Mouse (Mus musculus): ENCODE measurements around the gene Chst14. TPM values are rescaled to one million over a fixed set of nuclear protein-coding genes. Genes with fewer than 3 reads are reported as not detected.

Chst14 gene
- polyA plus RNA-seq, 1 experiment from 2014 or later, result 21.1 TPM

DNA sequence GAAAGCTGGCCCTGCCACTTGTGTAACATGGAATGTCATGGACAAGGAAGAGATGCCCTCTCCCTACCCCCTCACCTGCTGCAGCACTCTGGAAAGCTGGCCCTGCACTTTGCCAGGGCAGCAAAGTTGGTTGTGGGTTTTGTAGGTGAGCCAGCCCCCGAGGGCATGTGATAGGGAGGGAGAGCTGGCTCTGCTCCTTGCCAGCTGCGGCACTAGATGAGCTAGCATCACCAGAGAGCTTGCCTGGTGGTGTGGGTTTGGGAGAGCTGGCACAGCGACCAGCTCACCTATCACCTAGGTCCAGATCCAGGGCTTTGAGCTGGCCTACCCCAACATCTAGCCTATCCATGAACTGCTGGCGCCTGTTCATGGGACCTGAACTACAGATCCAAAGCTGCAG lies 22.5 kb downstream of the Chst14 start:
- Histone ChIP-seq H3K27ac (ENCODE audit: low read length) (no peak overlapping the region), H3K27me3 (ENCODE audit: control insufficient read depth, insufficient read depth, low read length) (no peaks in the 10 kb centered on the region), H3K9ac (ENCODE audit: low read length) (no peak overlapping the region), H3K4me1 (ENCODE audit: control insufficient read depth, insufficient read depth, low read length) (no peaks in the 10 kb centered on the region), H3K4me3 (replicated peaks; ENCODE audit: low read length) (no peak overlapping the region), H3K4me2 (ENCODE audit: low read depth, low read length) (no peak overlapping the region), H3K9me3 (replicated peaks; ENCODE audit: control insufficient read depth, low read length) (no peaks in the 10 kb centered on the region), H3K36me3 (ENCODE audit: control insufficient read depth, insufficient read depth, low read length) (no peaks in the 10 kb centered on the region)
- ATAC-seq (ENCODE audit: insufficient read depth, low FRiP score), result no peak
- WGBS, result 82% methylated on average over 4 of the region's 4 CpGs

DNA sequence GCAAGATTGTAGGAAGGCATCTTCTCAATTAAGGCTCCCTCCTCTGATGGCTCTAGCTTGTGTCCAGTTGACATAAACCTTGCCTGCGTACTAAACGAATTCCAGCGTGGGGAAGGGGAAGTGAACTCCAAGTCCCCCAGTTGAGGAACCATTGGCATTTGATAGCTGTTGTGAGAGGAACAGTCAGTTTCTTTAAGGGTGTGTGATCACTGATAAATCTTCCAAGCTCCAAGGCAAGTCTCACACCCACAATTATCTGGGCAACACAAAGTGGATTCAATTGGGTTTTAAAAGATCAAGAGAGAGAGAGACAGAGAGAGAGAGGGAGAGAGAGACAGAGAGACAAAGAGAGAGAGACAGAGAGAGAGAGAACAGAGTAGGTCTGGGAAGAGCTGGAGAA lies 23.4 kb downstream of the Chst14 start:
- Histone ChIP-seq H3K9ac (ENCODE audit: low read length) (no peak overlapping the region), H3K4me3 (replicated peaks; ENCODE audit: low read length) (no peak overlapping the region), H3K4me1 (ENCODE audit: control insufficient read depth, insufficient read depth, low read length) (no peaks in the 10 kb centered on the region), H3K27me3 (ENCODE audit: control insufficient read depth, insufficient read depth, low read length) (no peaks in the 10 kb centered on the region), H3K4me2 (ENCODE audit: low read depth, low read length) (no peak overlapping the region), H3K36me3 (ENCODE audit: control insufficient read depth, insufficient read depth, low read length) (no peaks in the 10 kb centered on the region), H3K27ac (ENCODE audit: low read length) (no peak overlapping the region), H3K9me3 (replicated peaks; ENCODE audit: control insufficient read depth, low read length) (no peaks in the 10 kb centered on the region)
- WGBS, result 47% methylated on average over 3 of the region's 3 CpGs
- ATAC-seq (ENCODE audit: insufficient read depth, low FRiP score), result no peak

DNA sequence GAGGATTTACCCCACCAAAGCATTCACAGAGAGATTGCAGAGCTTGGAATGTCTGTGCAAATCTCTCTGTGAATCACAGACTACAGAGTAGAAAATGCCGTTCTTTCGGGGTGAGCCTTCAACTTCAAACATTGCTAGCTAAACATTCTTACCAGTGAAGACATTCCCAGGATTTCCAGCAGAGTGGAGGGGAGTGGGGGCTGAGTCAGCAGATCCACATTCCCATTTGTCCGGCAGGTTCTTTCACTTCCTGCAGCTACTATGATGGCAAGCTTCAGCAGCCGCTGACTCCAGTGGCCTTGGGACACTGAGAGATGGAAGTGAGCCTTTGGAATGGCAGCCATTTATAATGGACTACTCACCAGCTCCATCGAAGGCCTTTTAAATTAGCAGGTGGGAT lies 30.2 kb downstream of the Chst14 start:
- 54% methylated on average over 5 of the region's 5 CpGs for WGBS
- no peak overlapping the region for H3K9ac ChIP-seq (ENCODE audit: low read length)

DNA sequence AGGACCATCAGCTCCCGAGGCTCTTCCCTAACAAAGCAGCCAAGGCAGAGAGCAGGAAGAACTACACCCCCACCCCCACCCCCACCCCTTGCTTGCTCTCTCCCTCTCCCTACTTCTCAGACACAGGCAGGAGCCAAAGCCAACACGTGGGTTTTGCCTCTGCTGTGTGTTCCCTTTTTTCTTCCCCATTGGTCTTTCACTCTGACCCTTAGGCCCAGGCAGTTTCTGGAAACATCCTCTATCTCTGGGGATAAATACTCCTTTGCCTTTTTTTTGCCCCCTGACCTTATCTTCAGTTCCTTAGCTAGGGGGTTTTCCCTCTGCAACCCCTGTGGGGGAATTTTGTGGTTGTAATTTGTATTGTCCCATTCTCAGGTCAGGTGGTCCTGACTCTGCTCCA lies 33.3 kb downstream of the Chst14 start:
- Histone ChIP-seq H3K4me2 (ENCODE audit: low read depth, low read length) (no peak overlapping the region), H3K9me3 (replicated peaks; ENCODE audit: control insufficient read depth, low read length) (no peaks in the 10 kb centered on the region), H3K27ac (ENCODE audit: low read length) (no peak overlapping the region), H3K4me3 (replicated peaks; ENCODE audit: low read length) (no peak overlapping the region), H3K9ac (ENCODE audit: low read length) (no peak overlapping the region), H3K36me3 (ENCODE audit: control insufficient read depth, insufficient read depth, low read length) (no peaks in the 10 kb centered on the region), H3K27me3 (ENCODE audit: control insufficient read depth, insufficient read depth, low read length) (no peaks in the 10 kb centered on the region), H3K4me1 (ENCODE audit: control insufficient read depth, insufficient read depth, low read length) (no peaks in the 10 kb centered on the region)
- no peak for ATAC-seq (ENCODE audit: insufficient read depth, low FRiP score)
- WGBS, result 21% methylated on average over 2 of the region's 2 CpGs

More for the DNA sequence above, 30.2 kb downstream of the Chst14 start:
- H3K4me3 ChIP-seq (replicated peaks; ENCODE audit: low read length), result no peak overlapping the region
- no peak overlapping the region for H3K27ac ChIP-seq (ENCODE audit: low read length)
- no peaks in the 10 kb centered on the region for H3K36me3 ChIP-seq (ENCODE audit: control insufficient read depth, insufficient read depth, low read length)
- H3K27me3 ChIP-seq (ENCODE audit: control insufficient read depth, insufficient read depth, low read length), result no peaks in the 10 kb centered on the region
- ATAC-seq (ENCODE audit: insufficient read depth, low FRiP score), result no peak
- H3K4me2 ChIP-seq (ENCODE audit: low read depth, low read length), result no peak overlapping the region
- H3K4me1 ChIP-seq (ENCODE audit: control insufficient read depth, insufficient read depth, low read length), result no peaks in the 10 kb centered on the region
- no peaks in the 10 kb centered on the region for H3K9me3 ChIP-seq (replicated peaks; ENCODE audit: control insufficient read depth, low read length)

DNA sequence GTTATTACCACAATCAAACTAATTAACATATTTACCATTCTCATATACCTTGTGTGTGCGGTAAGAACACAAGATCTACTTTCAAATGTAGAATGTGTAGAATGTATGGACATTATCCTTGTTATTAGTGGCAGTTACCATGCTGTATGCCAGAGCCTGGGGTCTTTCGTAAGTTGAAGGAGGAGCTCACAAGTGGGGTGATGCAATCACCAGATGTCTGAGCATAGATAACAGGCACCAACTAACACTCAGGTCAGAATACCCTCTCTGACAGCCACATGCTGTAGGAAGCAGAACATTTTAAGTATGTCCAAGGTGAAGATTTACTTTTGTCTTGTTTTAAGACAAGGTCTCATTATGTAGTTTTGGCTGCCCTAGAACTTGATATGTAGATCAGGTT lies 34.1 kb downstream of the Chst14 start:
- no peak overlapping the region for H3K4me3 ChIP-seq (replicated peaks; ENCODE audit: low read length)
- no peaks in the 10 kb centered on the region for H3K27me3 ChIP-seq (ENCODE audit: control insufficient read depth, insufficient read depth, low read length)
- 82% methylated on average over 2 of the region's 2 CpGs for WGBS
- H3K4me2 ChIP-seq (ENCODE audit: low read depth, low read length), result no peak overlapping the region
- H3K9ac ChIP-seq (ENCODE audit: low read length), result no peak overlapping the region
- no peaks in the 10 kb centered on the region for H3K9me3 ChIP-seq (replicated peaks; ENCODE audit: control insufficient read depth, low read length)
- no peak overlapping the region for H3K27ac ChIP-seq (ENCODE audit: low read length)
- no peak for ATAC-seq (ENCODE audit: insufficient read depth, low FRiP score)
- no peaks in the 10 kb centered on the region for H3K36me3 ChIP-seq (ENCODE audit: control insufficient read depth, insufficient read depth, low read length)
- H3K4me1 ChIP-seq (ENCODE audit: control insufficient read depth, insufficient read depth, low read length), result no peaks in the 10 kb centered on the region

DNA sequence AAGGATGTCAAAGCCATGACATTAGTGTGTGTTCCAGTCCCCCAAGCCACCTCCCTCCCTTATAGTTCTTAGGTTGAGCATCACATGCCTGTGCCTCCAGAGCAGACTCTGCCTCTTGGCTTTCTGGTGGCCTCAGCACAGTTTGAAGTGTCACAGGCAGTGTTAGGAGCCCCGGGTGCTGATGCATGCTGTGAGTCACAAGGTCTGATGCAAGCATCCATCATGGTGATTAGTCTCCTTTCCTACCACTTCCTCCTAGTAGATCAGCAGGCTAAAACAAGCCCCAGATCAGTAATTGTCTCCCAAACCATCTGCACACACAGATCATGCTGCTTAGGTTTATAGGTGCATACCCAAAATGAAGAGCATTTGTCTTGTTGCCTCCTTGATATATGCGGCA lies 35.2 kb downstream of the Chst14 start:
- Histone ChIP-seq H3K4me2 (ENCODE audit: low read depth, low read length) (no peak overlapping the region), H3K27me3 (ENCODE audit: control insufficient read depth, insufficient read depth, low read length) (no peaks in the 10 kb centered on the region), H3K9ac (ENCODE audit: low read length) (no peak overlapping the region), H3K9me3 (replicated peaks; ENCODE audit: control insufficient read depth, low read length) (no peaks in the 10 kb centered on the region), H3K4me3 (replicated peaks; ENCODE audit: low read length) (no peak overlapping the region), H3K36me3 (ENCODE audit: control insufficient read depth, insufficient read depth, low read length) (no peaks in the 10 kb centered on the region), H3K4me1 (ENCODE audit: control insufficient read depth, insufficient read depth, low read length) (no peaks in the 10 kb centered on the region), H3K27ac (ENCODE audit: low read length) (no peak overlapping the region)
- WGBS, result 46% methylated on average over 2 of the region's 2 CpGs
- no peak for ATAC-seq (ENCODE audit: insufficient read depth, low FRiP score)

DNA sequence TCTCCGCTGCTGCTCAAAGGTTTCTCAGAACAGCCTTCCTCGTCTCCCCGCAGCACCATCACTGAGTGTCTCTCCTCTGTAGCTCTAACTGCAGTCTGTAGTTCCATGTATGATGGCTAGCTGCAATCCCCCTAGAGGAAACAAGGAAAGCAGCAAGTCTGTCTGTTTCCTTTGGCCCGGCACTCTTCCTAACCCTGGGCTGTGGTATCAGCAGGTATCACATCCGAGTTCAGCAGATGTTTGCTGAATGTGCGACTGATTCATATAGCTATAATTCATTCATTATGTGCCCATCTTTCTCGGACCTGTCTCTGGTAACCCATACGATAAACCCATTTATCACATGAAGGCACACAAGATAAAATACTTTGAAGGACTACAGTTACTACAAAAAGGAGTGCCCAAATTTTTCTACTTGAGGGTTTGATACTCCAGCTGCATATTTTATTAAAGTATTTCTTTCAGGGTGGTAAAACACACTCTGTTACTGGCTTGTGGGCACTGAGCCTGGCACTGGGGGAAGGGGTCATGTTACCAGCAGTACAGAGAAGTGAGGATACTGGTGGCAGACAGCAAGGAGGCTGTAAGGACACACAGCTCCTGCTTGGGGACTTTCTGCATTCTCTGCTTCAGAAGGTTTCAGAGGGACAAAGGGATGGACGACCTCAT lies 36.8 kb downstream of the Chst14 start:
- Histone ChIP-seq H3K27me3 (ENCODE audit: control insufficient read depth, insufficient read depth, low read length) (no peaks in the 10 kb centered on the region), H3K36me3 (ENCODE audit: control insufficient read depth, insufficient read depth, low read length) (no peaks in the 10 kb centered on the region), H3K4me3 (replicated peaks; ENCODE audit: low read length) (no peak overlapping the region), H3K4me1 (ENCODE audit: control insufficient read depth, insufficient read depth, low read length) (no peaks in the 10 kb centered on the region), H3K9me3 (replicated peaks; ENCODE audit: control insufficient read depth, low read length) (no peaks in the 10 kb centered on the region), H3K27ac (ENCODE audit: low read length) (no peak overlapping the region), H3K9ac (ENCODE audit: low read length) (no peak overlapping the region), H3K4me2 (ENCODE audit: low read depth, low read length) (no peak overlapping the region)
- no peak for ATAC-seq (ENCODE audit: insufficient read depth, low FRiP score)
- WGBS, result 50% methylated on average over 9 of the region's 9 CpGs

DNA sequence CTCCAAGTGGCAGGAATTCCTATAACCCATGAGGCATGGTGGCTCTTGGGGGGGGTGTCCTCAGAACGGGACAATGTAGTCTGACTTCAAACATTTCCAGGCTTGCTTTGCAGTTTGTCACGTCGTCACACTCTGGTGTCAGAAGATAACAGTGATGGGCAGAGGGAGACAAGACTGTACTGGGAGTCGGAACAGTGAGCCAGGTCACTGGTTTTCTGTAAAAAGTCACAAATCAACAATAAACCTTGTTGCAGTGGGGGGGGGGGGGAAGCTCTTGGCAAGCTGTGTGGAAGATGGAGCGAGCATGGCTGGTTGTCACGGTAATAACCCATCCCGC lies 37.3 kb downstream of the Chst14 start:
- Histone ChIP-seq H3K27ac (ENCODE audit: low read length) (no peak overlapping the region), H3K9me3 (replicated peaks; ENCODE audit: control insufficient read depth, low read length) (no peaks in the 10 kb centered on the region), H3K9ac (ENCODE audit: low read length) (no peak overlapping the region), H3K4me3 (replicated peaks; ENCODE audit: low read length) (no peak overlapping the region), H3K27me3 (ENCODE audit: control insufficient read depth, insufficient read depth, low read length) (no peaks in the 10 kb centered on the region), H3K4me1 (ENCODE audit: control insufficient read depth, insufficient read depth, low read length) (no peaks in the 10 kb centered on the region), H3K36me3 (ENCODE audit: control insufficient read depth, insufficient read depth, low read length) (no peaks in the 10 kb centered on the region), H3K4me2 (ENCODE audit: low read depth, low read length) (no peak overlapping the region)
- no peak for ATAC-seq (ENCODE audit: insufficient read depth, low FRiP score)
- 67% methylated on average over 7 of the region's 7 CpGs for WGBS

DNA sequence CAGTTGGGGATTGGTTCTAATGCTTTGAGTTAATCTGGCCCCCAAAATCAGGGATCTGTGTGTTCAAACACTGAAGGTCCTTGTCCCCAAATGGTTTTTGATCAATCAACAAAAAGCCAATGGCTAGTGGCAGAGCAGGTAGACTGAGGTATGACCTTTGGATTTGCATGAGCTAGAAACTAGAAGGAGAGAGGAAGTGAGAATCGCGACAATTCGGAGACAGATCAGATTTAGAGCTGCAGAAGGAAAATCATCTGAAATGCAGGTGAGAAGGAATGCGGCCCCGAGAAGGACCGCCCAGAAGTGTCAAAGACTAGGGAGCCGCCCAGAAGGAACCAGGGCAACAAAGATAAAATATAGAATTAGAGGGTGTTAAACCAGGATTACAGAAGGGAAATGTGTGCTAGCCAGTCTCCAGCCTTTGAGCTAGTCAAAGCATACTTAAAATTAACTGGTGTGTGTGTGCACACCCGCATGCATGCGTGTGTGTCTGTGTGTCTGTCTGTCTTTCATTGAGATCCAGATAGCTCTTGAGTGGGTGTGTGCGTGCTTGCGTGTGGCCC lies 43.4 kb downstream of the Chst14 start:
- H3K4me1 ChIP-seq (ENCODE audit: control insufficient read depth, insufficient read depth, low read length), result no peaks in the 10 kb centered on the region
- H3K9me3 ChIP-seq (replicated peaks; ENCODE audit: control insufficient read depth, low read length), result no peaks in the 10 kb centered on the region
- no peak overlapping the region for H3K9ac ChIP-seq (ENCODE audit: low read length)
- no peak overlapping the region for H3K4me3 ChIP-seq (replicated peaks; ENCODE audit: low read length)
- peaks cover 10% of the 10 kb centered on the region for H3K27me3 ChIP-seq (ENCODE audit: control insufficient read depth, insufficient read depth, low read length)
- no peak for ATAC-seq (ENCODE audit: insufficient read depth, low FRiP score)
- no peaks in the 10 kb centered on the region for H3K36me3 ChIP-seq (ENCODE audit: control insufficient read depth, insufficient read depth, low read length)
- H3K27ac ChIP-seq (ENCODE audit: low read length), result no peak overlapping the region
- WGBS, result 74% methylated on average over 11 of the region's 11 CpGs
- H3K4me2 ChIP-seq (ENCODE audit: low read depth, low read length), result no peak overlapping the region
